Mouse (Mus musculus) megakaryocyte, embryonic 14.5 days (primary cell): ENCODE data around the gene Alyref2.

Experiments used
- FLI1 ChIP-seq: IDR thresholded peaks from 2 replicates; pipeline ENCODE4 v1.6.1; 2012; ENCODE audit warnings: low read length, inconsistent platforms, mixed read lengths
- GATA1 ChIP-seq: IDR thresholded peaks from 3 replicates; pipeline ENCODE4 v1.6.1; 2012; ENCODE audit warnings: mixed read lengths, low read length, inconsistent platforms, borderline replicate concordance

DNA sequence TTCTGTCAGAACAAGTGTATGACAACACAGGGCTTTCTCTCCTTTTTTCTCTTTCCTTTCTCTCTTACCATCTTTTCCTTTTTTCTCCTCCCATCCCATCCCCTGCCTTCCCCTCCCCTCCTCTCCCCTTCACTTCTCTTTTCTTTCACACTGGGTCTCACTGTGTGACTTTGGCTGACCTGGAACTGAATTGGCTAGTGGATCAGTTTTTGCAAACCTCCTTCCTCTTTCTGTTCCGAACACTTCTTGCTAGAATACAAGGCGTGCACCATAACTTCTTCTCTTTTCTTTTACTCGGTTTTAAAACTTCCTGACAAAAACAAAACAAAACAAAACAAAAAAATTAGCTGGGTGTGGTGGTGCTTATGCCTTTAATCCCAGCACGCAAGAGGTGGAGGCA, 36.7 kb upstream of the Alyref2 start:
- TF ChIP-seq GATA1 (no peak), FLI1 (no peak)
